In genomic region chr4:136285811-136286371, GRCm38 (mm10) we compare ENCODE assay signal across 8 mouse cellular contexts. TPM values are rescaled to one million over a fixed set of nuclear protein-coding genes. Genes with fewer than 3 reads are reported as not detected.
A peak's percentile ranks its signal among the peaks of the same experiment; 100 is the strongest.
DNase-seq lines count a peak whose midpoint lies in the region; ATAC-seq and TF ChIP-seq lines count a peak whose summit lies in the region.

No protein-coding gene starts in this region.

- H3K4me1 ChIP-seq in hindbrain, embryonic 13.5 days (replicated peaks): peaks cover 60% of the 10 kb centered on the region

- POLR2A ChIA-PET in Patski (lab: Charles Lee): interaction anchor here (1.5 kb wide), 1 partner anchor 91 kb away, joined by 3 read pairs; no protein-coding TSS in a partner anchor

- under 1% methylated on average over 29 of the region's 29 CpGs for WGBS in hindbrain, embryonic 13.5 days

- peak; percentile 69 for ATAC-seq in Patski
- peak; percentile 94 for ATAC-seq in hindbrain, embryonic 13.5 days (ENCODE audit: low FRiP score)

- H3K27me3 ChIP-seq in Patski: no peaks in the 10 kb centered on the region
- peaks cover 28% of the 10 kb centered on the region for H3K27me3 ChIP-seq in hindbrain, embryonic 13.5 days

- peaks cover 36% of the 10 kb centered on the region for H3K36me3 ChIP-seq in hindbrain, embryonic 13.5 days

- no peak for TF ChIP-seq CTCF in Patski (IDR thresholded peaks at IDR 0.05)

- H3K9me3 ChIP-seq in hindbrain, embryonic 13.5 days: peaks cover 8% of the 10 kb centered on the region; the same call in 1 of the 2 replicates

- H3K4me2 ChIP-seq in hindbrain, embryonic 13.5 days: peak overlapping the region; percentile 87

- DNase-seq in Patski (ENCODE audit: low read depth, low spot score): peak; percentile 92
- peak; percentile 97 to 98 for DNase-seq in cerebellum, postnatal 14 days
- DNase-seq in frontal cortex, postnatal 14 days (ENCODE audit: low spot score in 2 of 2): peak; percentile 94
- DNase-seq in layer of hippocampus, postnatal 25 days (ENCODE audit: extremely low spot score in 1 of 2, low spot score in 1 of 2): peak; percentile 78 to 83
- DNase-seq in lung, postnatal 25 days (ENCODE audit: low spot score): peak; percentile 98
- DNase-seq in retina, embryonic 14.5 days (ENCODE audit: low spot score): peak; percentile 98
- DNase-seq in thymus, postnatal 4 days: peak; percentile 96

- peak overlapping the region; percentile 88 for H3K9ac ChIP-seq in hindbrain, embryonic 13.5 days

- H3K27ac ChIP-seq in hindbrain, embryonic 13.5 days: peak overlapping the region; percentile 95

- in situ Hi-C loops in Patski (cut with MboI; ENCODE audit: low pct_unique_long_range_greater_than_20kb): no loop called here

- H3K4me3 ChIP-seq in hindbrain, embryonic 13.5 days: peak overlapping the region; percentile 73

- CTCF ChIA-PET in Patski (lab: Charles Lee): interaction anchor here (0.7 to 2.0 kb wide), 3 partner anchors 25 to 51 kb away, joined by 3 to 11 read pairs (median 4); no protein-coding TSS in a partner anchor

RNA-seq across cellular contexts. Expression of gene Zfp46, which starts 1.4 kb away (rescaled TPM):
- polyA plus RNA-seq in Patski (2021): 13.0 TPM
- 41.3 and 44.5 TPM in 2 replicates for polyA plus RNA-seq in hindbrain, embryonic 13.5 days (2015; fragmentation: Nextera tagmentation; extraction: Ambion mirVana)
- 10 to 100 TPM; 48.8 to 62.9 TPM for total RNA-seq in layer of hippocampus, postnatal 25 days (2021)

RNA-seq across cellular contexts. Expression of gene Hnrnpr, which starts 24.9 kb away (rescaled TPM):
- 70.2 TPM for polyA plus RNA-seq in Patski (2021)
- 234 and 252 TPM in 2 replicates for polyA plus RNA-seq in hindbrain, embryonic 13.5 days (2015; fragmentation: Nextera tagmentation; extraction: Ambion mirVana)
- 100 to 1,000 TPM in 1 of 2 experiments, 10 to 100 TPM in 1; 87.1 to 103 TPM for total RNA-seq in layer of hippocampus, postnatal 25 days (2021)

RNA-seq across cellular contexts. Expression of gene Tcea3, which starts 38.4 kb away (rescaled TPM):
- polyA plus RNA-seq in Patski (2021): 0.15 TPM
- polyA plus RNA-seq in hindbrain, embryonic 13.5 days (2015; fragmentation: Nextera tagmentation; extraction: Ambion mirVana): 2.2 and 2.4 TPM in 2 replicates
- under 1 TPM in 1 of 2 experiments, not detected in 1; 0.52 TPM for total RNA-seq in layer of hippocampus, postnatal 25 days (2021)

Comparison
In these comparisons a context has a peak if more than half of its experiments do, and no peak if none do; other contexts are left out.
1. Peak in every context shown above with its lines: DNase-seq, ATAC-seq, H3K4me3 ChIP-seq and H3K27ac ChIP-seq.